Mouse (Mus musculus): ENCODE data around the gene Gimap4.

- TF ChIP-seq CTCF (IDR thresholded peaks at IDR 0.05; ENCODE audit: extremely low read depth, insufficient read depth, low read length) = no peak
- TF ChIP-seq POLR2A (IDR thresholded peaks at IDR 0.05; ENCODE audit: extremely low read depth, insufficient read depth, low read length) = no peak
Measured at GRCm38 (mm10) chr6:48641391-48641790, 43.0 kb upstream of the Gimap4 start.
